In genomic region chr4:155497963-155498362, GRCm38 (mm10) we compare ENCODE assay signal across 23 mouse cellular contexts. TPM values are rescaled to one million over a fixed set of nuclear protein-coding genes. Genes with fewer than 3 reads are reported as not detected.
"Had no signal": no experiment of that assay in that cellular context is flagged by ENCODE, and none has a peak within 500 bp of the region (broad histone marks: within the 10 kb centered on the region; RNA-seq: fewer than 3 reads in every experiment).

No protein-coding gene starts in this region.

- DNase-seq: liver, postnatal 0 days; lung, adult 2 months; lung, postnatal 14 days; lung, postnatal 36 days; retina, postnatal 1 day; right cerebral cortex, adult 18-20 months; right cerebral cortex, postnatal 25 days; thymus, adult 2 months; thymus, postnatal 25 days; thymus, postnatal 4 days had no signal

- H3K9ac ChIP-seq: liver, postnatal 0 days; lung, embryonic 15.5 days; midbrain, embryonic 13.5 days; midbrain, embryonic 15.5 days; neural tube, embryonic 12.5 days; stomach, embryonic 15.5 days had no signal

- ATAC-seq: liver, postnatal 0 days; lung, postnatal 0 days; midbrain, embryonic 13.5 days; midbrain, embryonic 15.5 days had no signal

- H3K27me3 ChIP-seq: lung, embryonic 15.5 days; megakaryocyte, embryonic 14.5 days; midbrain, embryonic 13.5 days; midbrain, embryonic 15.5 days; neural tube, embryonic 12.5 days; stomach, embryonic 15.5 days had no signal

- H3K36me3 ChIP-seq: lung, embryonic 15.5 days; midbrain, embryonic 13.5 days; midbrain, embryonic 15.5 days; stomach, embryonic 15.5 days had no signal

- H3K27ac ChIP-seq: lung, embryonic 15.5 days; macrophage; midbrain, embryonic 13.5 days; midbrain, embryonic 15.5 days; neural tube, embryonic 12.5 days; stomach, postnatal 0 days had no signal

- H3K4me3 ChIP-seq: lung, embryonic 15.5 days; megakaryocyte, embryonic 14.5 days; midbrain, embryonic 13.5 days; midbrain, embryonic 15.5 days; neural tube, embryonic 12.5 days; stomach, embryonic 15.5 days had no signal

- H3K4me2 ChIP-seq: lung, embryonic 15.5 days; midbrain, embryonic 11.5 days; midbrain, embryonic 13.5 days; midbrain, embryonic 15.5 days; neural tube, embryonic 12.5 days; stomach, embryonic 15.5 days had no signal

- H3K9me3 ChIP-seq: lung, embryonic 15.5 days; megakaryocyte, embryonic 14.5 days; midbrain, embryonic 13.5 days; midbrain, embryonic 15.5 days; neural tube, embryonic 12.5 days; stomach, embryonic 15.5 days had no signal

RNA-seq across cellular contexts. Expression of gene Tmem52, which starts 29.0 kb away (rescaled TPM):
- total RNA-seq: monocyte, adult 5-6 weeks; neutrophil, adult 5-6 weeks had no signal
- polyA plus RNA-seq: macrophage; midbrain, embryonic 11.5 days; midbrain, embryonic 13.5 days; neural tube, embryonic 12.5 days; neural tube, embryonic 14.5 days; stomach, postnatal 0 days had no signal
